Mouse (Mus musculus) ES-E14 (cell line): Measurements from ENCODE around the gene Il12a.

Experiments
- ZC3H11A ChIP-seq: IDR thresholded peaks from 2 replicates; pipeline ENCODE4 v1.6.1; 2012; ENCODE audit warnings: low read depth, mild to moderate bottlenecking, inconsistent platforms, low read length, borderline replicate concordance
- ZNF384 ChIP-seq: IDR thresholded peaks from 2 replicates; pipeline ENCODE4 v1.6.1; 2012; ENCODE audit warnings: low read depth, low read length, inconsistent platforms

- TF ChIP-seq ZNF384 (no peak), ZC3H11A (no peak)
These were observed 14.3 kb upstream of the Il12a start for GRCm38 (mm10) chr3:68675980-68676678.
